Mouse (Mus musculus) cerebellum, adult 9-10 months (tissue): ENCODE measurements around the gene Igsf9b.
A peak's percentile ranks its signal among the peaks of the same experiment; 100 is the strongest.

ENCODE experiments used
- DNase-seq: peaks from one replicate; pipeline ENCODE4 v3.0.0; 2022

Igsf9b gene

DNA sequence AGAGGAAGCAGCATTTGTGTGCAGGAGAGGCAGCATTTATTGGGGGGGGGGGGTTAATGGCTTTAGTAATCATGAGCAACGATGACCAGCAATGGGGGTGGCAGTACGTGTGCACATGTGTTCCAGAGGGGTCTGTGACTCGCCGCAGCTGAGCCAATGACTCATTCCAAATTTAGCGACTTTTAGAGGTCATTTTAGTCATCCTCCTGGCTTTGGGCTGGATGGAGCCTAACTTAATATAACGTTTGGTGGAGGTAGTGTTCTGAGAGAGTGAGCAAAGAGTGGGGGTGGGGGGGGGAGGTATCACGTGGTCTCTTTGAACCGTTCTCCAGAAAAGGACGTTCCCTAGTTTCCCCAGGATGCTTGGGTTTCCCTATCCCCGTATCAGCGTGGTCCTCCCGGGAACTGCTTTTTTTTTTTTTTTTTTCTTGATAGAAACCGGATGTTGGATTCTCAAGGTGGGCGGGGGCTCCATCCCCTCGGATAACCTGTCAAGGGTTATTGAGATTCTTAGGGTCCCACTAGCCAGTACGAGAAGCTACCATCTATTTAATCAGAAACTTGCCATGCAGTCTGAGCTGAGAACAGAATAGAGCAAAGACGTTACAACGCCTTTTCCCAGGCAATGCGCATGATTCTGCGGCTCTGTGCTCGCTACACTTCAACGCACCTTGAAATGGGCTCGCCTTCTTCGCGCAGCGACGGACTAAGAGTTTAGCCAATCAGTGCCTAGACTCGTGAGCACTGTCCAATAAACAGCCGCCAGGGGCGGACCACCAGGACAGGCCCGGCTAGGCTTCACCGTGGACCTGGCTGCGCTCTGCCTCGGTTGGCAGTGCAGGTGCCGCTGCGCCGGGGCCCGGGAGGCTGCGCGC, at the start of gene Igsf9b:
Igsf9b (plus strand) TSS at position 794 of the 875 bp plus-strand sequence.
- DNase-seq, result peak; percentile 98

DNA sequence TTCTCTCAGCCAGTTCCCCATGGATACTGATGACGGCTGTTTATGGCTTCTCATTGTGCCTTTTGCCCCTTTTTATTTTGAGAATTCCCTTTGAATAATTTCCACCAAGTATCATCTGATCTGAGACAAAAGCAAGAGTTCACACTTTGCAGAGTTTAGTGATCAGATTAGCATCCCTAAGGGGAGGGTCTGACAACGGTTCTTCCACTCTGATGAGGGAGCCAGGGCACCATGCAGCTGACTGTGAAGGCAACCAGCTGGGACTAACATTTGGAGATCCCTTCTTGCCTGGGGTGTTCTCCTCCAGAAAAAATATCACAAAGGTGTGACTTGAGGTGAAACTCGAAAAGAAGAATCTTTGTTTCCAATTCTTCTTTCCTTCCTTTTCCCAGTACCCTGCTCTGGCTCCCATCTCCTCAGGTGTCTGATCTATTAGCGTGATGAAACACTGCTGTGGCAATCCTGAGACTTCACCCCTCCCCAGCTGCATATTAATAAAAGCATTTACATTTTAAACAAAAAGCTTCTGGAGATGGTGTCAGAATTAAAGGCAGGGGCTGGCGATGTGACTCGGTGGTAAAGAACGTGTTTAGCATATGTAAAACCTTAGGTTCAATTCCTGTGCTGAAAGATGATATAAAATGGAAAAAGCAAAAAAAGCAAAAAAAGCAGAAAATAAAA, 46.8 kb upstream of the Igsf9b start:
- DNase-seq, result no peak

DNA sequence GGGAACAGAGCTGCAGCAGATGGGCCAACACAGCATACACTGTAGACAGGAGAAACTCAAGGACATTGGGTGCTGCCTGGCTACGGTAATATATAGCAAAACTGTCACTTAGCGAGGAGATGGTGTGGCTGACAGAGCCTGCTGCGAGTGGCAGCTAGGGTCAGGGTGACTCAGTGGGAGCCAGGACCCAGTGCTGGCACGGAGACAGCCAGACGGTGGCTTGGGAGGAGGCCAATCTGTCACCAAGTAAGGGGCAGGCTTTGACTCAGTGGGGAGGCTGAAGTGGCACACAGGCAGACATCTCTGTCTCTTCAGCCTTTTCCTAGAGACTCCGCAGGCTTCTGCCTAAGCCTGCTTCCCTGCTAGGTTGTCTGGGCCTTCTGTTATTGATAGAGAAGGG, 42.5 kb upstream of the Igsf9b start:
- peak; percentile 80 for DNase-seq

GRCm38 (mm10) chr9:27260378-27260947, 38.5 kb upstream of the Igsf9b start:
- no peak for DNase-seq

GRCm38 (mm10) chr9:27261905-27262304, 37.1 kb upstream of the Igsf9b start:
- no peak for DNase-seq

DNA sequence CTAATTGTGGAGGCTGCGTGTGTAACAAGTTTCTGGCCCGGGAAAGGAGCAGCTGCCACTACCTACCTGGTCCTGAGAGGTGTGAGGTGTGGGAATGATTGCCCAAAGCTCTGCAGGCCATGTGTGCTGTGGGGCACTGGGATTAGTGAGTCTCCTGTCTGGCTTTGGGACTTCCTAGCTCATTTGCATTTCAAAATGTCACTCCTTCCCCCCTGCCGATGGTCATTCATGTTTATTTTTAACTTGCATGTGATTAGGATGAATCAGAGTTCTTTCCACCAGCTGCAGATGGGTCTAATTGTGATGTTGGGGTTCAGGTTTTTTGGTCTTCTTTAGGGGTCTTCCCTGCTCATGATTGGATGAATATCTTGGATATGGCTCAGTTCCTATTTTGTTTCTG, 34.0 kb upstream of the Igsf9b start:
- no peak for DNase-seq

- DNase-seq, result peak; percentile 57
These were observed 31.1 kb upstream of the Igsf9b start for GRCm38 (mm10) chr9:27267878-27268277.

DNA sequence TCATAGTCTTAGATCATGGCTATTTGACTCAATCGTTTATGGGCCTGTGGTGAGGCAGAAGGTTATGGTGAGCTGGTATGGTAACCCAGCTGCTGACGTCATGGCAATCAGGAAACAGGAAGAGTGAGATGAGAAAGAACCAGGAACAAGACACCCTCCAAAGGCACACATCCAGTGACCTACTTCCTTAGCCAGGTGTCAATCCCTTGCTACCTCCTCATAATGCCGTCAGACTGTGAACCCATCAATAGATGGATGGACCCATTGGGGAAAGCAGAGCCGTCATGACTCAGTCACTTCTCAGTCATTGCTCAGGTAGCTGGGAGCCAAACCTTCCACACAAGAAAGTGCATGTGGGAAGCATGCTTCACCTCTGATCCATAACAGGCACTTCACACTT, 30.5 kb upstream of the Igsf9b start:
- DNase-seq, result no peak

DNA sequence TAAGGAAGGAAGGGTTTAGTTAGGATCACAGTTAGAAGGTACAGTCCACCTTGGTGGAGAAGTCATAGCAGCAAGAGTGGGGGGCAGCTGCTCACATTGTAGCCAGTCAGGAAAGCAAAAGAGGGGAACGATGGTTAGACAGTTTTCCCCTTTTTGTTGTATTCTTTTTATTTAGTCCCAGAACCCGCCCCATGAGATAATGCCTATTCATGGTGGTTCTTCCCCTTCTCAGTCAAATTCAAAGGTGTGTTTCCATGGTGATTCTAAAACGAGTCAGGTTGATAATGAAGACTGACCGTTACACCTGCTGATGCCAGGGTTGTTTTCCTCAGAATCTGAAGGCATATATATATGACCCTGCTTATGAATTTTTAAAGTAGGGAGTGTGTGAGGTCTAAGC, 29.7 kb upstream of the Igsf9b start:
- no peak for DNase-seq

- DNase-seq, result no peak
These were observed 29.1 kb upstream of the Igsf9b start for GRCm38 (mm10) chr9:27269904-27270303.

DNA sequence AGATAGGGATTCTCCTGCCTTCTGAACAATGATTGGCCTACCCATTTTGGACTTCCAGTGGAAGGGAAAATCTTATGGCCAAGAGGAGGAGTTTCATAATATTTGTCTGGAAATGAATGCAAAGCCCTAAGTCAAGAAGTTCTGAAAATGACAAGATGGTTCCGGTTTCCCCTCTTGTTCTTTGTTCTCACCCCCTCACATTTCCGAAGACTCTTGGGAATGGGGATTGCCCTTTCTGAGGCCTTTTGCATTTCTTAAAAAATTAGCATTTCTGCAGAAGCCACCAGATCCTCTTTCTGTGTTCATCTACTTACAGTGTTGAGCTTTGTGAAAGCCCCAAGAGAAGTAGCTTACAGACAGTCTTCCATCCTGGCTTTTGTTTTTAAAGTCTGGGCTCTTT, 27.1 kb upstream of the Igsf9b start:
- DNase-seq, result no peak

DNA sequence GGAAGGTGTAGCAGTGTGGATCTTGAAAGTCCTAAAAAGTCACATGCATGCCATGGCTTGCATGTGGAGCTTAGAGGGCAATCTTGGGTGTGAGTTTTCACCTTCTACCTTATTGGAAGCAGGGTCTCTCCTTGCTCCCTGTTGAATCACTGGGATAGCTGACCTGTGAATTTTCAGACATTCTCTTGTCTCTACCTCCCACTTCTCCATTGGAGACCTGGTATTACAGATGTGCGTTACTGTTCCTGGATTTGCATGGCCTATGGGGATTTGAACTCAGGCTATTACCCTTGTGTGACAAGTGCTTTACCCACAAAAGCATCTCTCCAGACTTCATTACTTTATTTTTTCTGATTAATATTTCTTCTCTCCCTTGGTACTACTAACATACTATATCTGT, 26.1 kb upstream of the Igsf9b start:
- DNase-seq, result no peak

DNA sequence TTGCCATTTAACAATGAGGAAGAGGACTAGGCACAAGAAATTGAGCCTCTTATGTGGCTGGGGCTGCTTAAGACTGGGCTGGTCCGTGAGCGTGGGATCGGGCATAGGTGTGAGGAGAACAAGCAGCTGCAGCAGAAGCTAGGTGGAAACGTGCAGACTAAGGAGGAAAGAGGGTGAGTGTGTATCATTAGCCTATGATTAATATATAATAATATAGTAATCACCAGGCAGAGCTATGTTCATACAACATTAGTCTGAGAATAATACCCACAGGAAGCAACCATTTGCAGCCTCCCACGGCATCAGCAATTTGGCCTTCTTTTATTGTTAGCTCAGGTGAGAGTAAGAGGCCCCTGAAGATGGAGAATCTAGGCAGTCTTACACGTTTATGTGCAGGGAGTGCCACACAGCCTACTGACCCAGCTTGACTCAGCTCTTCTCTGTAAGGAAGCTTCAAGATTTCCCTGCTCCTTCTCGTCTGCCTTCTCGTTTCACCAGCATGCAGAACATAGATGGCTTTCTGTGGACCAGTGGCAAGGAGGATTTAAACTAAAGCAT, 22.6 kb upstream of the Igsf9b start:
- DNase-seq, result no peak

GRCm38 (mm10) chr9:27277401-27278087, 21.5 kb upstream of the Igsf9b start:
- peak; percentile 81 for DNase-seq

DNA sequence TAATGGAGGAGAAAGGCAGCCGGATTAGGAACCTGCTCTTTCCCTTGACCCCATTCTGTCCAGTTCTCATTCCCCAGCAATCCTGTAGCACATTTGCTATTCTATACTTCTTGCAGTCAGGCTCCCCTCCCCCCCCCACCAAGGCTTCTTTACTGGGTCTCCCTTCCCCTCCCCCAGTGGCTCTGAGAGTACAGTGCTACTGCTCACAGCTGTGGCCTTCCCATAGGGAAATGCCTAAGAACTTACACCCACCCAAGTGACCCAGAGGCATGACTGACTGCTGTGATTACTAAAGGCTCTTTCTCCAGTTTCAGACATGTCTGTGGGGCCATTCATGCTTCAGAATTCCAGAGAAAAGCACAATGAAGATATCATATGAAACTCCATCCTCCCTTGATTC, 20.0 kb upstream of the Igsf9b start:
- DNase-seq, result no peak

GRCm38 (mm10) chr9:27280976-27281375, 18.0 kb upstream of the Igsf9b start:
- DNase-seq, result peak; percentile 88

DNA sequence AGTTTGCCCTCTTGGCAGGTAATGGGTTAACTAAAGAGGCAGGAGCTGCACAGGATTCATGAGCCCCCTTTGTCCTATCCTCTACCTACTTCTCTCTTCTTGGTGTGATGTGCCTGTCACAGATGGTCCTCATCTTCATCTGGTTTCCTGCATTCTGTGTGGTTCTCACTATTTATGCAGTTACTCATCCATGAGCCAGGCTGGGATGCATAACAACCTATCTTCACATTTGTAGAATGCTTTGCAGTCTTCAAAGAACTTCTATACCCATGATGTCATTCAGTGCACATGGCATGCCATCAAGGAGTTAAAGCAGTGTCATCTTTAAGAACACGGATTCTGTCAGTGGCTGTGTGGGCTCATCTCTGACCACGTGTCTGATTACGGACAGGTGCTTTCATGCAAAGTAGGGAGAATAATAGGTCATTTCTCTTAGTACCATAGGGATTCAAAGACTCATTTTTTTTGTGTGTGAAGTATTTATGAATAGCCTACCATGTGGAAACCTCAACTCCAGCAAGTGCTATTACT, 13.2 kb upstream of the Igsf9b start:
- DNase-seq, result no peak

DNA sequence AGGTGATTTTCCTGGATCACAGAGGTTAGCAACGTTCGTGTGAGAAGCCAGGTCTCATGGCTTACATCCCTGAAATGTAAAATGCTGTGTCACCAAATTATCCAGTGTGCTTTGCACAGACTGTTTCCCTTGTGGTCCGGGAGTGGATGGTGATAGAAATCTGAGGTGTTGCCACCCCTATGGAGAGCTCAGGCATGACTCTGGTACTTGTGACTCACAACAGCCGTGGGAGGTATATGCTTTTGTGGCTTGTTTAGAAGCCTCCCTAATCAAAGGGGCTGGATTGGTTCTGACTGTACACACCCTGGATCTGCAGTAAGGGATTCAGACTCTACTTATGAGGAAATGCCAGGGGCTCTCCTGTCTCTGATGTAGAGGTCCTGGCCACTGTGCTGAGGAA, 12.7 kb upstream of the Igsf9b start:
- no peak for DNase-seq

DNA sequence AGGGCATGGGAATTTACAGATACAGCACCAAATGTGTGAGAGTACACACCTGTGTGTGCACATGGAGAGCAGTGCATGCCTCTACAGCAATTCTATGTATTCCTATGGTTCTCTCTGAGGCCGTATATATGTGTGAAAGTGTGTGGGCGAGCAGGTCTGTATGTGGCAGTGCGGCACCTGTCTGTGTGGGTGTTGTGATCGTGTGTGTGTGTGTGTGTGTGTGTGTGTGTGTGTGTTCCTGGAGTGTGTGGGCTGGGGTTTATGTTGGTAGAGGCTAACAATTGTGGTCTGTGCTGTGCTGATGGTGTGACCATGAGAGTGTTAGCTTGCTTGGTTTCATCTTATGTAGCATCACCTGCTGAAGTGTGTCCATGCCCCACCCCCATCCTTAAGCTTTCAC, 12.1 kb upstream of the Igsf9b start:
- no peak for DNase-seq

DNA sequence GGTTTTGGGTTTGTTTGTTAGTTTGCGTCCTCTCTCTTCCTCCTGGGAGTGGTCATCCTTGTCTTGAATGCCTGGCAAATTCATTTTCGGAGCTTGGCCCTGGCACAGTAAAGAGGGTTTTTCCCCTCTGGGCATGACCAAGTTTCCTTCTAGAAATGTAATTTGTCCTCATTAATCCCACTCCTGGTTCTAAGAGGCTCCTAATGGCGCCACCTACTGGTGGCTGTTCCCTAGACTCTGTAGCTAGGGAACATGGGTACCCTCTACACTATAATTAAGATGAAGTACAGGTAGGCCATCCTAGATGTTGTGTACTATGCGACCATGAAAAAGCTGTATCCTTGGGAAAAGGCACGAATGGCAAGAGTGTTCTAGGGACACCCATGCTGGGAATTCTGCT, 11.6 kb upstream of the Igsf9b start:
- DNase-seq, result peak; percentile 84

- no peak for DNase-seq
These were observed 10.6 kb upstream of the Igsf9b start for GRCm38 (mm10) chr9:27288442-27288841.

DNA sequence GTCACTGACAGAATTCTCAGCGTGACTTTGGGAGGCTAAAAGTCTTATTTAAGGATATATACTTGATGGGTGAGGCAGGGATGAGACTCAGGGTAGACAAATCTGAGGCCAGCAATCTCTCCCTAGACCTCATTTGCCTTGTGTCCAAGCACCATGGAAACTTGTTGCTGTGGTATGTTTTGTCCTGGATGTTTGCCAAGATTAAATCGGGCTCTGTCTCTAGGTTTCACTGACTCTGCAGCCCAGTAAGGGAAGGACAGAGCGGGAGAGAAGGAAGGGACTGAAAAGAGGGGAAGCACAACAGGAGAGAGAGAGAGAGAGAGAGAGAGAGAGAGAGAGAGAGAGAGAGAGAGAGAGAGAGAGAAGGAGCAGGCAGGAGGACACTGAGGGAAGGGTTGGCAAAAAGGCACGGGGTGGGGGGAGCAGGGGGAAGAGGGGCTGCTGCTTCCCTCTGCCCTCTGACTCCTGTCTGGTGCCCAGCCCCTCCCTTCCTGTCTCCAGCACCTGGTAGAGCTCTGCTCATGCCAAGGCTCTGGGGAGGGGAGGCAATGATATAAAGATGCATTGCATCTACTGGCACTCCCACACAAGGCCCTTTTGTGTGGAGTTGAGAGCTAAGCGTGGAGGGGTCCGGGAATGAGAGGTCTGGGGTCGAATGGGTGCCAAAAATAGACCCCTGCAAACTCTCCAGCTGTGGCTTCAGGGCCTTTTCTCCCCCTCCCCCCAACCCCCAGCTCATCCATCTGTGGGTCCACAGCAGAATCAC, 9.3 kb upstream of the Igsf9b start:
- no peak for DNase-seq
